Mouse (Mus musculus): ENCODE data around the gene Cars2. TPM values are rescaled to one million over a fixed set of nuclear protein-coding genes. Genes with fewer than 3 reads are reported as not detected.
A peak's percentile ranks its signal among the peaks of the same experiment; 100 is the strongest.
"Not testable (repeated sequence)": the region's sequence is repeated elsewhere in the genome, so short reads cannot be mapped to it uniquely, and the experiment has no call there.

The Cars2 gene
- 10 to 100 TPM; 19.5 to 25.1 TPM for total RNA-seq (2021)

- intact Hi-C loops (cut with DNase I) = no loop called here
These were observed at the start of gene Cars2 for GRCm38 (mm10) chr8:11550281-11550948. Cars2 (minus strand) TSS chr8:11550783.

DNA sequence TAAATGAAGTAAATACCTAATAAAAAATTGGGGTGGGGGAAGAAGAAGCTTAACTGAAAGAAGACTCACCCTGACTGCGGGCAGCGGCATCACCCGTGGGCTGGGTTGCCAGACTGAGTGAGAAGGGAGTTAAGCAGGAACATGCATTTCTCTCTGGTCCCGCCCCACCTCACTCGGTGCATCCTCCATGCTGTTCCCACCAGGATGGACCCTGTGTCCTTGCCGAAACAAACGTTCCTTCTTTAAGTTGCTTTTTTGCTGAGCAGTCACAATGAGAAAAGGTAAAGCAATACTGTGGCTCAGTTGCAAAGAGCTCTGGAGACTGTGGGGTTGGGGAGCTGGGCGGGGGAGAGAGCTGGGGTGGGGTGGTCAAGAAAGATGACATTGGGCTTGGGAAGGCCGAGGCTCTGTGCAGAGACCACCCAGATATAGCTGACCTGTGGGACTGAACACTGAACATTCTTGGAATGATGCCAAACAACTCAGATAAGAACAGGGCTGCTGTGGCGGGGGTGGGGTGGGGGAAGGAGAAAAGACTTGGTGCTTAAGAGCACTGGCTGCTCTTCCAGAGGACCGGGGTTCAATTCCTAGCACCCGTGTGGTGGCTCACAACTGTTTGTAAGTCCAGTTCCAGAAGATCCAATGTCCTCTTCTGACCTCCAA, 42.8 kb upstream of the Cars2 start:
- no peak for DNase-seq (ENCODE audit: low spot score in 2 of 2)
- intact Hi-C loops (cut with DNase I) = no loop called here

More at GRCm38 (mm10) chr8:11550281-11550948, at the start of gene Cars2:
- DNase-seq (ENCODE audit: low spot score in 2 of 2) = peak; percentile 89 to 91

DNA sequence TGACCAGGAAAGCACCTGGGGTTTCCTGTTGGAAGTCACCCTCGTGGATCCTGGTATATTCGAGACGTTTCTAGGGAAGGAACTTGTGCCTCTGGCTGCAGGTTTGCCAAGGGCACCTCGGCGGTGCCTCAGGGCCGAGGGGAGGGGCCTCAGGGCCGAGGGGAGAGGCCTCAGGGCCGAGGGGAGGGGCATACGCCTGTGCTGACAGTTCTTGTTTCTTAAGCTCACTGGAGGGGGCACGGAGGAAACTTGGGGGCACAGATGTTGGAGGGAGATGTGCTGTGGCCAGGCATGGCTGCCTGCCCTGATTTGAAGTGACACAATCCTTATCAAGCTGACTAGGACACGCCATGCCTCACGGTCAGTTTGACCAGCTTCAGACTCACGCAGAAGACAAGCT, 41.7 kb upstream of the Cars2 start:
- intact Hi-C loops (cut with DNase I) = no loop called here
- DNase-seq (ENCODE audit: low spot score in 2 of 2) = no peak

DNA sequence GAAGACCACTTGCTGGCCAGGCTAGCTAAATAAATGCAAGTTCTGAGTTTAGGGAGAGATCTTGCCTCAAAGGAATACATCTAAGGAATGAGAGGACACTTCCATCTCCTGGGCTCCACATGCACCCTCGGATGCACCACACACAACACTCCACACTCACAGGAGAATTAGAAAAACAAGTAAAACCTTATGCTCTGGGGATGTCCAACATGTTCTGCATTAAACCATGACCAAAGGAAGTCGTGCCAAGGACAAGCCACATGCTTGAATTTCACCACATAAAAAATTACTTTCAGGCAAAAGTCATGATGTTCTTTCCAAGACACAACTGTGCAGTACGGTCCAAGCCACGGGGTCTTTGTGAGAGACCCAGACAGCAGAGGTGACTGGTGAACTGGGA, 41.3 kb upstream of the Cars2 start:
- DNase-seq (ENCODE audit: low spot score in 2 of 2) = no peak
- intact Hi-C loops (cut with DNase I) = no loop called here

DNA sequence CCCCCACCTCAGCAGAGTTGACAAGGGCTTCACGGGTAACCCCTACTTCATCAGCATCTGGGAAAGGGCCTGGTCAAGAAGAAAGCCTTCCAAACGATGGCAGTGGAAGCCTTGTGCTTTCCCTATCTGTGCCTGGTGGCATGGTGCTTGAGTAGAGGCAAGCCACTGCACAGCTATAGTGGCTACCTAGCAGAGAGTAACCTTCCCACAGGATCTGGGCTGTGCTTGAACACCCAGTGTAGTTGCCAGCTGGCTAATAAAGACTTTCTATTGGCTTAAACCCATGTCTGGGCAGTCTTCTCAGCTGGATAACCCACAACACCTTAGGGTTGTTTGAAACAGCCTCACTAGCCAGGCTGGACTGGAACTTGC, 35.8 kb upstream of the Cars2 start:
- intact Hi-C loops (cut with DNase I) = no loop called here
- DNase-seq (ENCODE audit: low spot score in 2 of 2) = no peak

GRCm38 (mm10) chr8:11585513-11586373, 35.2 kb upstream of the Cars2 start:
- intact Hi-C loops (cut with DNase I) = no loop called here
- no peak for DNase-seq (ENCODE audit: low spot score in 2 of 2)

DNA sequence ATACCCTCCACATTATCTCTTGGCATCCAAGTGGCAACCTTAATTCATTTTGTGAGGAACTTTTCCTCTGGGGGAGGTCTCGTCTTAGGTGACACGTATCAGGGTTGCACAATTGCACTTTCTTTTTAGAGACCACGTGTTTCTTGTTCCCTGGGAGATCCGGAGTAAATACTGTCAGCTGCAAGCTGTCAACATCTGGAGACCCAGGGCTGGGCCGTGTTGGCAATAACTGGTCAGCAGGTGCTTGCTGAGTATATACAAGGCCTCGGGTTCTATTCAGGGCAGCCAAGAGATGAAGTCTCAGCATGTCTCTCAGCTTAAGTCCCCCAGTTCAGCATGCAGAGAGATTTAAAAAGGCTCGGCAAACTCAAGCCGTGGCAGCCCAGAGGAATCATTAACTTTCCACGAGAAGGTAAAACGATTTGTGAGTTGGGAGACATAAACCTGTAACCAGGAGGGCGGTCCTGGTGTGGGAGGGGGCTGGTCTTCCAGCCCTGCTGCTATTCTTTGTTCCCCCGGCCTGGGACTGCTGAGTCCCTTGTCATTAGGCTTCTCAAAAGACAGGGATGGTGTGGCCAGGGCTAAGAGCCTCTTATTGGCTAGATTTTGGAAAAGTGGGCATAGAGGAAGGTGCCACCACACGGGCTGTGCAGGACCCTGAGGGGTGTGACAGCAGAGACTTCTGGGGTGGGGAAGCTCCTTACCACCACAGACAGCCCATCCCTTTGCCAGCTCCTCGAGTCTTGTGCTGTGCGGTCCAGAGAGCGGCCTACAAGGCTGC, 25.2 kb upstream of the Cars2 start:
- intact Hi-C loops (cut with DNase I) = no loop called here
- DNase-seq (ENCODE audit: low spot score in 2 of 2) = no peak

DNA sequence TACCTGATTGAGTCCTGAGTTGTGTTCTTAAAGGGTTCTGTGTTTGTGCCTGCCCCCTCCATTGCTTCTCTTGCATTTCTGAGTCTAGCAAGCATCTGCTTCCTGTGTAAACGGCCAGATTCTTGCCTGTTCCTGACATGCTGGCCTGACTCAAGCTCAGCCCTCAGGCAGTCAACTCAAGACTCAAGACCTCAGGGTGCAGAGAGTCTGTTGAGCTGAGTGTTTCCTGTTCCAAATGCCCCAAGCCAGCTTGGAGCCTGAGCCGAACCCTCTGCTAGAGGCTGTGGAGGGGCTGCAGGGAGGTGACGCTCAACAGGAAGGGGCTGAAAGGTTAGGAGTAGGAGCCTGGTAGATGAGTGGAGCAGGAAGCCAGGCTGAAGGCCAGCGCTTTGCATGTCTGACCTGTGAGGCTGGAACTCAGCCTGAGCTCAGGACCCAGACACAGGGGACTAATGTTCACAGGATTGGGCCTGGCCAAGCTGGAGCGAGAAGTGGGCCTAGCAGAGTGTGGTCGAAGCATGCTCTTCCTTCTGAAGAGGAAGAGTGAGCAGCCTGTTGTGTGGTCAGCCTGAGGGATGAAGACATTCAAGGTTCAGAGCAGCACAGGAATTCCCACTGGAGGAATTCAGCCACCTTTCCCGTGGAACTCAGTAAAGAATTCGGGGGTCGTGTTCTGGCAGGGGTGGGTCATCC, 24.5 kb upstream of the Cars2 start:
- no peak for DNase-seq (ENCODE audit: low spot score in 2 of 2)
- intact Hi-C loops (cut with DNase I) = no loop called here

GRCm38 (mm10) chr8:11572428-11572827, 21.8 kb upstream of the Cars2 start:
- intact Hi-C loops (cut with DNase I) = no loop called here
- no peak for DNase-seq (ENCODE audit: low spot score in 2 of 2)

- intact Hi-C loops (cut with DNase I) = no loop called here
- no peak for DNase-seq (ENCODE audit: low spot score in 2 of 2)
These were observed 21.4 kb upstream of the Cars2 start for GRCm38 (mm10) chr8:11571950-11572349.

DNA sequence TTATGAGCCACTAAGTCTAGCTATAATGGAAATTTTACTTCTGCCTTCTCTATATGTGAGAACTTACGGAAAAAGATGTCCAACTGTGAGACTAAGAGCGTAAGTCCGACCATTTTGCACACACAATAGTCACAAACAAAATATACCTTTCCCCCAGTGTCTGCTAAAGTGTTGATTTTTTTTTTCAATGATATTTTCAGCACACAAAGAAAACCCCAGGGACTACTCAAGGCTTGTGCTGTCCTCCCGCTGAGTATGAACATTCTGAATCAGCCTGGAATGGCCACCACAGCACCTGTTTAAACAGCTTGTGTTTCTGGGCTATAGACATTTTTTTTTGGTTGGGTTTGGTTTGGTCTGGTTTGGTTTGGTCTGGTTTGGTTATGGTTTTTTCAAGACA, 20.2 kb upstream of the Cars2 start:
- intact Hi-C loops (cut with DNase I) = no loop called here
- no peak for DNase-seq (ENCODE audit: low spot score in 2 of 2)

DNA sequence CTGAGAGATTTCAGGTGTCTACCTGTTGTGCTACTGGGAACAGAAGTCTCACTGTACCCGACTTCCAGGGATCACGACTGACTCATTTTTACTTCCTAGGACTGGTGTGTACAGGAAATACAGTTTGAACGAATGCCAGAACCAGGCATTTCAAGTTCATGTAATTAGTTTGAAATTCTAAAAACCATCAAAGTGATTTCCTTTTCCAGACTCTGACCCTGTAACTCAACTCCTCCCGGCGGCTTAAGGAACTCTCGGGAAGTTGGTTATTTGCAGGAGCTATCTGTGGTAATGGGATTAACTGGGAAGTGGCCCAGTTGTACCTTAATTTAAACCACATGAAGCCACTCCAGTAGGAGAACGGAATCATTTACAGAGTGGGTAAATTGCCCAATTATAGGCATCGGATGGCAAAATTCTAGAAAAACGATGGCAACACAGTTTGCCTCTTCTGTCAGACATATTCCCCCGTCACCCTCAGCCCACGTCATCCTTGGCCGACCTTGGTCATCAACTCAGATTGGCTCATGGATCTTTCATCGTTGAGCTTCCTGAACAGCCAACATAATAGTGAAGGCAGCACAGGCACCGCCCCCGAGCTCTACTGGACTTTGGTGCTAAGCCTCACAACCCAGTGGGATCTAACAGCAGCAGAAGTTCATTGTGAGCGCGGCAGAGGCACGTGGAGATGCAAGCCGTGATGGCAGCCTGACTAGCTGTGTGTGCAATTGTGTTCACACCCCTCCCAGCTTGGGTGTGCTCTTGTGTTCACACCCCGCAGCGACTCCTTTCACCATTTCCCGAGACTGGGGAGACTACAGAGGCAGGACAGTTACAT, 18.9 kb upstream of the Cars2 start:
- intact Hi-C loops (cut with DNase I) = no loop called here
- no peak for DNase-seq (ENCODE audit: low spot score in 2 of 2)

DNA sequence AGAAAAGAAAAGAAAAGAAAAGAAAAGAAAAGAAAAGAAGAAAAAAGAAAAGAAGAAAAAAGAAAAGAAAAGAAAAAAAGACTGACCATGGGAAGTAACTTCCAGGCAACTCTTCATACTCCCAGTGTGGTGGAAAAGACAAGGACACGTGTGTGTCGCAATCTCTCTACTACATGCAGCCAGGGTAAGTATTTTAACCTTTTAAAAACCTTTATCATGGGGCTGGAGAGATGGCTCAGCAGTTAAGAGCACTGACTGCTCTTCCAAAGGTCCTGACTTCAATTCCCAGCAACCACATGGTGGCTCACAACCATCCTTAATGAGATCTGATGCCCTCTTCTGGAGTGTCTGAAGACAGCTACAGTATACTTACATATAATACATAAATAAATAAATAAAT, 17.6 kb upstream of the Cars2 start:
- DNase-seq (ENCODE audit: low spot score in 2 of 2); intact Hi-C loops (cut with DNase I): not testable (repeated sequence)

DNA sequence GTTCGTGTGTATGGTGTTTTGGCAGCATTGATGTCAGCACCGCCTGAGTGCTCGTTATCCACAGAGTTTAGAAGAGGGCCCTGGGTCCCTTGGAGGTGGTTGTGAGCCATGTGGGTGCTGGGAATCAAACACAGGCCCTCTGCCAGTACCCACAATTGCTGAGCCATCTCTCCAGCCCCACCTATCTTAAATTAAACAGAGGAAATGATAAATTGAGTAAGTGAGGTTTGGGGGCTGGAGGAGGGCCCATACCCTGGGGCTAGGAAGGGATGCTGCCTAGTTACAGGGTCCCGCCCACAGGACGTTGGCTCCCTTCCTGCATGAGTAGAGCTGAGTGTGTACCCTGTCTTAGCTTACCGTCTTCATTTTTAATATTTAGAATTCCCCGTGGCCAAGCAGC, 14.1 kb upstream of the Cars2 start:
- intact Hi-C loops (cut with DNase I) = no loop called here
- no peak for DNase-seq (ENCODE audit: low spot score in 2 of 2)

DNA sequence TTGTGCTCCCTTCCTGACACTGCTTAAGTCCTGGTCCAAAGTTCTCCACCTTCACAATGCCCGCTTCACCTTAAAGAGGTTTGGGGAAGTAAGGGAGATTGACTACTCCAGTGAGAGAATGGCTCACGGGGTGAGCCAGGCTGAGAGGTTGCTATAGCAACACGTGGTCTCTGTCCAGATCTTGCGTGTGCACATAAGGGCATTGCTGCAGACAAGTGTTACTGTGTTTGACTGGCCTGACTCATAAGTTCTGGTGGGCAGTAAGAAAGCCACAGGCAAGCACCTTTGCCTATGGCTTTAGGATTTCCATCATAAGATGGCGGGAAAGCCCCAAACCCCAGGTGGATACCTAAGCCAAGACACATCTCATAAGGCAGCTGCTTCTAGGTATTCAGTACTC, 13.7 kb upstream of the Cars2 start:
- intact Hi-C loops (cut with DNase I) = no loop called here
- no peak for DNase-seq (ENCODE audit: low spot score in 2 of 2)

DNA sequence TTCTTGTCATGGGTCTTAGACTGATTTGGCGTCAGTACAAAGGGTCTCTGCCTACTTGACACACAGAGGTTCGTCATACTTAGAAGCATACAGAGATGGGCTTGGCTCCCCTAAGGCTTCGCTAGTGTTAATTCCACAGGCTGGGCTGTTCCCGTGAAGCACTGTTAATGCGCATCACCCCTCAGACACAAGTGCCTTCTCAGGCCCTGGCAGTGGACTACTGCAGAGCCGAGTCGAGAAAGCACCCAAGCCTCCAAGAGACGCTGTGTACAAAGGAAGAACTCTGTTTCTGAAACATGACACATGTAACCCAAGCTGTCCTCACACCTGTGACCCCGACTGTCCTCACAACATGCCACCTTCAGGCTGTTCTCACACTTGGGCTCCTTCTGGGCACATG, 9.6 kb upstream of the Cars2 start:
- intact Hi-C loops (cut with DNase I) = no loop called here
- no peak for DNase-seq (ENCODE audit: low spot score in 2 of 2)

GRCm38 (mm10) chr8:11559511-11559910, 8.9 kb upstream of the Cars2 start:
- intact Hi-C loops (cut with DNase I) = loop anchor here (5.0 kb wide), 2 partner anchors 43 to 168 kb away; partner anchors contain the start of gene Arhgef7
- no peak for DNase-seq (ENCODE audit: low spot score in 2 of 2)
